Mouse (Mus musculus) kidney, postnatal 0 days (tissue): ENCODE data around the gene Cd81. TPM values are rescaled to one million over a fixed set of nuclear protein-coding genes. Genes with fewer than 3 reads are reported as not detected.

Experiments used
- ATAC-seq: fragments of 200-750 bp; cut with Nextera tagmentation; replicated peaks from 2 replicates; pipeline ENCODE4 v1.8.0; 2017; ENCODE audit warnings: low read depth, moderate number of reproducible peaks, moderate TSS enrichment, moderate library complexity; ENCODE audit not compliant: low FRiP score
- DNase-seq: peaks from one replicate; pipeline ENCODE4 v3.0.0-alpha.2; 2016; ENCODE audit warnings: low spot score
- H3K27ac ChIP-seq: fragments of 300-500 bp; sonication (generic); 2 replicates; pipeline ENCODE4 v1.5.1; 2014; ENCODE audit warnings: mild to moderate bottlenecking
- H3K27me3 ChIP-seq: fragments of 300-500 bp; sonication (generic); 2 replicates; pipeline ENCODE4 v1.6.1; 2014; ENCODE audit warnings: low read length, mixed read lengths; ENCODE audit not compliant: insufficient read depth
- H3K36me3 ChIP-seq: fragments of 300-500 bp; sonication (generic); 2 replicates; pipeline ENCODE4 v1.6.1; 2014; ENCODE audit warnings: low read length, mixed read lengths; ENCODE audit not compliant: insufficient read depth
- H3K4me1 ChIP-seq: fragments of 300-500 bp; sonication (generic); replicated peaks from 2 replicates; pipeline ENCODE4 v1.6.1; 2014; ENCODE audit warnings: antibody characterized with exemption, low read length, mixed read lengths; ENCODE audit not compliant: insufficient read depth
- H3K4me2 ChIP-seq: fragments of 300-500 bp; sonication (generic); 2 replicates; pipeline ENCODE4 v1.6.1; 2014; ENCODE audit warnings: mild to moderate bottlenecking, low read length, moderate library complexity, mixed read lengths
- H3K4me3 ChIP-seq: fragments of 300-500 bp; sonication (generic); replicated peaks from 2 replicates; pipeline ENCODE4 v1.5.1; 2014; ENCODE audit warnings: low read depth, low read length
- H3K9ac ChIP-seq: fragments of 300-500 bp; sonication (generic); 2 replicates; pipeline ENCODE4 v1.6.1; 2014; ENCODE audit warnings: low read depth, low read length
- H3K9me3 ChIP-seq: fragments of 300-500 bp; sonication (generic); replicated peaks from 2 replicates; pipeline ENCODE4 v1.6.1; 2016; ENCODE audit warnings: low read length, inconsistent platforms, mixed read lengths
- CTCF ChIP-seq: IDR thresholded peaks from 2 replicates; pipeline ENCODE4 v1.5.1; 2016; ENCODE audit warnings: antibody characterized with exemption, low read depth, mild to moderate bottlenecking, moderate library complexity
- WGBS: fragments of 180-500 bp; shearing (Covaris S2); extraction: QIAGEN DNeasy Blood & Tissue Kit; methylation state at CpG from one replicate; pipeline ENCODE4 v1.1.7; 2014; 5-methylcytosine and 5-hydroxymethylcytosine counted together
- polyA plus RNA-seq: library from polyadenylated mRNA; unstranded; fragments of >200 nt; fragmentation: Nextera tagmentation; extraction: Ambion mirVana; gene quantifications from 2 replicates; pipeline ENCODE4 v1.2.1, GENCODE M21; 2015

Cd81 gene
- polyA plus RNA-seq, 1 experiment from 2014 or later, result 621 TPM

GRCm38 (mm10) chr7:143112395-143112794 is 59.9 kb downstream of the Cd81 start:
- no peaks in the 10 kb centered on the region; the same call in 1 of the 2 replicates for H3K4me1 ChIP-seq
- ATAC-seq (no peak), DNase-seq (no peak)
- no peak for TF ChIP-seq CTCF
- 30% methylated on average over 1 of the region's 1 CpGs for WGBS
- H3K36me3 ChIP-seq, result no peaks in the 10 kb centered on the region
- H3K27ac ChIP-seq, result no peak overlapping the region
- H3K4me2 ChIP-seq, result no peak overlapping the region
- peaks cover 4% of the 10 kb centered on the region; the same call in 1 of the 2 replicates for H3K27me3 ChIP-seq
- no peaks in the 10 kb centered on the region for H3K9me3 ChIP-seq
- no peak overlapping the region for H3K9ac ChIP-seq
- H3K4me3 ChIP-seq, result no peak overlapping the region

- no peaks in the 10 kb centered on the region for H3K27me3 ChIP-seq
- H3K27ac ChIP-seq, result no peak overlapping the region
- DNase-seq (no peak), ATAC-seq (no peak)
- peaks cover 8% of the 10 kb centered on the region; the same call in 1 of the 2 replicates for H3K4me1 ChIP-seq
- peak; percentile 31; the same call in 1 of the 2 replicates for TF ChIP-seq CTCF
- H3K36me3 ChIP-seq, result no peaks in the 10 kb centered on the region
- no peak overlapping the region for H3K9ac ChIP-seq
- no peak overlapping the region for H3K4me2 ChIP-seq
- H3K4me3 ChIP-seq, result no peak overlapping the region
- no peaks in the 10 kb centered on the region for H3K9me3 ChIP-seq
These were observed 62.2 kb downstream of the Cd81 start for GRCm38 (mm10) chr7:143114773-143115172.

- ATAC-seq, result no peak
- Histone ChIP-seq H3K9me3 (no peaks in the 10 kb centered on the region), H3K4me2 (no peak overlapping the region), H3K4me3 (no peak overlapping the region), H3K27ac (no peak overlapping the region), H3K4me1 (peaks cover 8% of the 10 kb centered on the region), H3K9ac (no peak overlapping the region), H3K27me3 (no peaks in the 10 kb centered on the region), H3K36me3 (no peaks in the 10 kb centered on the region)
- TF ChIP-seq CTCF, result no peak
- DNase-seq, result no peak
- 80% methylated on average over 5 of the region's 5 CpGs for WGBS
These were observed 64.0 kb downstream of the Cd81 start for GRCm38 (mm10) chr7:143116521-143116920.

Other genes with a start within 250 kb of the Cd81 start
- gene Th, start 121.6 kb upstream of the Cd81 start, polyA plus RNA-seq, result 0.20 and 0.57 TPM in 2 replicates
- gene Ascl2, start 83.5 kb upstream of the Cd81 start, polyA plus RNA-seq, result 0.60 and 1.2 TPM in 2 replicates
- 1.0 and 1.1 TPM in 2 replicates for gene Tspan32, start 47.7 kb upstream of the Cd81 start, polyA plus RNA-seq
- 69.1 and 72.3 TPM in 2 replicates for gene Tssc4, start 16.5 kb downstream of the Cd81 start, polyA plus RNA-seq
- 3.4 and 3.9 TPM in 2 replicates for gene Trpm5, start 41.9 kb downstream of the Cd81 start, polyA plus RNA-seq
- 12.6 and 13.4 TPM in 2 replicates for gene Kcnq1, start 53.6 kb downstream of the Cd81 start, polyA plus RNA-seq